15 mouse cellular contexts compared by ENCODE assay signal in the genomic region with DNA sequence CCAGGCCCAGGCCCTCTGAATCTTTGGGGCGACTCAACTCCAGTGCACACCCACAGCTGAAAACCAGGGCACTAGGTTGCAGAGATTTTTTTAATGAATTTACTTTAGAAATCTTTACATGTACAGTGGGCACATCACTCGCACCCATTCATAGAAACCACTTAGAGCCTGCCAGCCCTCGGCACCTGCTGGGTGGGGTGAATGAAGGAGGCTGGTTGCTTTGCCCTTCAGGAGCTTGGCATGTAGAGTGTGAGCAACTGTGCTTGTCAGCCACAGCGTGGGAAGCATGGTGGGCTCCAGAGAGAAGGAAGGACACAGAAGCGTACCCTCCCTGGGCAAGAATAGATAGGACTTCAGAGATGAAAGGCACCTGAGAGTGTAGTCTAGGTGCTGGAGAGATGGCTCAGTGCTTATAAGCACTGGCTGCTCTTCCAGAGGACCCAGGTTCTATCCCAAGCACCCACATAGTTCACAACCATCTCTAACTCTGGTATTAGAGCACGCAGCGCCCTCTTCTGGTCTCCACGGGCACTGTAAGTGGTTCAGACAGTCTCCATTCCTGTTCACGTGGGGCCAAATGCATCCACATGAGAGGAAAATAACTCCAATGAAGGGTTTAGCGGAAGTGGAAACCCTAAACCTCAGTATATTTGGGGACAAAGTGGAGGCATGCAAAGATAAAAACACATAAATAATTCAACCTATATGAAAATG.
DNase-seq lines count a peak whose midpoint lies in the region; ATAC-seq and TF ChIP-seq lines count a peak whose summit lies in the region.
"Had no signal": no experiment of that assay in that cellular context is flagged by ENCODE, and none has a peak within 500 bp of the region (broad histone marks: within the 10 kb centered on the region; RNA-seq: fewer than 3 reads in every experiment).

No protein-coding gene starts in this region.

- ATAC-seq in liver, embryonic 12.5 days = no peak
- ATAC-seq in Patski = no peak
- ATAC-seq: hindbrain, embryonic 16.5 days had no signal

- no peak overlapping the region for H3K4me2 ChIP-seq in liver, embryonic 12.5 days
- no peak overlapping the region for H3K4me2 ChIP-seq in CH12.LX (ENCODE audit: insufficient read depth, low read depth, poor library complexity, severe bottlenecking)
- H3K4me2 ChIP-seq: forebrain, embryonic 12.5 days; liver, embryonic 13.5 days had no signal

- H3K9ac ChIP-seq in liver, adult 2 months (ENCODE audit: low read depth, low read length) = no peak overlapping the region
- H3K9ac ChIP-seq in liver, embryonic 12.5 days = no peak overlapping the region
- no peak overlapping the region for H3K9ac ChIP-seq in CH12.LX (ENCODE audit: insufficient read depth, low read depth)
- H3K9ac ChIP-seq: forebrain, embryonic 12.5 days; liver, embryonic 13.5 days had no signal

- no peak overlapping the region for H3K27ac ChIP-seq in liver, adult 2 months (replicated peaks; ENCODE audit: insufficient read depth, low read depth, low read length)
- no peak overlapping the region for H3K27ac ChIP-seq in liver, embryonic 12.5 days
- H3K27ac ChIP-seq in CH12.LX (ENCODE audit: insufficient read depth, low read depth) = no peak overlapping the region
- H3K27ac ChIP-seq: liver, embryonic 13.5 days had no signal

- TF ChIP-seq CTCF in liver, adult 2 months (IDR thresholded peaks at IDR 0.05; ENCODE audit: low read depth, low read length) = peak; percentile 40; the same call in 1 of the 2 replicates
- TF ChIP-seq CTCF in CH12.LX (conservative IDR thresholded peaks at IDR 0.05 in 1 of 2, IDR thresholded peaks at IDR 0.05 in 1 of 2; ENCODE audit: low read depth in 2 of 2, low read length in 2 of 2) (peak; percentile 14 to 29; a peak in 2 of 4 replicates), Patski (IDR thresholded peaks at IDR 0.05) (peak; percentile 61)

- TF ChIP-seq POLR2A in liver, adult 2 months (IDR thresholded peaks at IDR 0.05; ENCODE audit: extremely low read depth, insufficient read depth, low read length) = no peak
- no peak for TF ChIP-seq POLR2A in CH12.LX (IDR thresholded peaks at IDR 0.05; ENCODE audit: low read depth, low read length)

- in situ Hi-C loops in CH12.LX (cut with MboI; ENCODE audit: low pct_ligation_motif_present, low pct_unique_long_range_greater_than_20kb, low sequenced_read_pairs) (loop anchor here (10.0 kb wide), 1 partner anchor 116 kb away; the partner anchor contains the start of gene Mbnl2), Patski (cut with MboI; ENCODE audit: low pct_unique_long_range_greater_than_20kb) (no loop called here)

- DNase-seq in heart, adult 11 months = peak; percentile 92
- no peak for DNase-seq in heart, postnatal 14 days
- no peak for DNase-seq in liver, adult 2 months (ENCODE audit: extremely low read depth, low read depth, low spot score)
- DNase-seq in CH12.LX (ENCODE audit: extremely low read depth) (no peak), Patski (ENCODE audit: low read depth, low spot score) (no peak)
- DNase-seq in urinary bladder, postnatal 4 days (ENCODE audit: low spot score in 2 of 2) = no peak
- DNase-seq in frontal cortex, postnatal 14 days (ENCODE audit: low spot score in 2 of 2) = no peak
- DNase-seq: B cell, adult 2 months; cerebellum, adult 11 months; liver, embryonic 13.5 days; midbrain, embryonic 14.5 days; thymus, adult 18-20 months had no signal

- H3K9me3 ChIP-seq in liver, embryonic 12.5 days (replicated peaks) = 0 out of 2 replicates have a peak, but pooled peaks cover 5% of the 10 kb centered on the region
- H3K9me3 ChIP-seq in CH12.LX (replicated peaks; ENCODE audit: low read length) = peaks cover 15% of the 10 kb centered on the region
- H3K9me3 ChIP-seq: forebrain, embryonic 12.5 days; liver, embryonic 13.5 days had no signal

- dilution Hi-C loops in CH12.LX (cut with MboI; ENCODE audit: extremely low pct_ligation_motif_present, extremely low pct_unique_long_range_greater_than_20kb, low sequenced_read_pairs) = no loop called here

- H3K4me1 ChIP-seq in liver, adult 2 months (ENCODE audit: control insufficient read depth, insufficient read depth, low read length) = peaks cover 6% of the 10 kb centered on the region
- H3K4me1 ChIP-seq in liver, embryonic 12.5 days = peaks cover 11% of the 10 kb centered on the region
- H3K4me1 ChIP-seq in CH12.LX (ENCODE audit: control insufficient read depth in 1 of 2, insufficient read depth in 2 of 2) = peaks cover 0 to 6% of the 10 kb centered on the region in 2 experiments; a peak in 1 of 4 replicates

- POLR2A ChIA-PET in Patski (lab: Charles Lee) = no interaction called here

- H3K27me3 ChIP-seq in liver, adult 2 months (ENCODE audit: control insufficient read depth, insufficient read depth, low read length) = no peaks in the 10 kb centered on the region
- no peaks in the 10 kb centered on the region for H3K27me3 ChIP-seq in liver, embryonic 12.5 days (replicated peaks)
- H3K27me3 ChIP-seq in CH12.LX (replicated peaks) (no peaks in the 10 kb centered on the region), Patski (no peaks in the 10 kb centered on the region)
- H3K27me3 ChIP-seq: forebrain, embryonic 12.5 days; liver, embryonic 13.5 days had no signal

- no peak overlapping the region for H3K4me3 ChIP-seq in liver, adult 2 months (ENCODE audit: insufficient read depth, low read depth, low read length)
- no peak overlapping the region for H3K4me3 ChIP-seq in liver, embryonic 12.5 days
- no peak overlapping the region for H3K4me3 ChIP-seq in CH12.LX (replicated peaks in 1 of 3; ENCODE audit: low read depth in 2 of 3, low read length in 2 of 3, poor library complexity in 1 of 3)
- H3K4me3 ChIP-seq: forebrain, embryonic 12.5 days; liver, embryonic 13.5 days had no signal

- peak; percentile 14 for TF ChIP-seq RAD21 in CH12.LX (IDR thresholded peaks at IDR 0.05; ENCODE audit: low read depth, low read length)

- WGBS in liver, adult 2 months = 95% methylated on average over 10 of the region's 10 CpGs
- WGBS in liver, embryonic 12.5 days (ENCODE audit: insufficient replicate concordance) = 84% methylated on average over 10 of the region's 10 CpGs

- TF ChIP-seq EP300 in CH12.LX (IDR thresholded peaks at IDR 0.05; ENCODE audit: low read length) = no peak

- peaks cover 15% of the 10 kb centered on the region for H3K36me3 ChIP-seq in liver, adult 2 months (ENCODE audit: control insufficient read depth, insufficient read depth, low read length)
- peaks cover 24% of the 10 kb centered on the region for H3K36me3 ChIP-seq in liver, embryonic 12.5 days
- H3K36me3 ChIP-seq in CH12.LX (replicated peaks in 1 of 2; ENCODE audit: control insufficient read depth in 1 of 2, insufficient read depth in 1 of 2, low read length in 1 of 2) = peaks cover 28 to 68% of the 10 kb centered on the region in 2 experiments

- intact Hi-C loops in heart, postnatal 14 days (cut with DNase I) = no loop called here

- H3K79me2 ChIP-seq in liver, adult 2 months (ENCODE audit: control insufficient read depth, insufficient read depth, low read length) = no peaks in the 10 kb centered on the region
- no peaks in the 10 kb centered on the region for H3K79me2 ChIP-seq in CH12.LX (replicated peaks; ENCODE audit: control insufficient read depth, extremely low read depth, insufficient read depth, poor library complexity, severe bottlenecking)

- CTCF ChIA-PET in Patski (lab: Charles Lee) = interaction anchor here (1.2 kb wide), 1 partner anchor 11 kb away, joined by 3 read pairs; no protein-coding TSS in a partner anchor

TF ChIP-seq in CH12.LX, 34 proteins besides CTCF, POLR2A, EP300 and RAD21:
- TF ChIP-seq HCFC1 (IDR thresholded peaks at IDR 0.05; ENCODE audit: low read depth, low read length) (no peak), SMC3 (IDR thresholded peaks at IDR 0.05; ENCODE audit: low read depth, low read length) (peak; percentile 12), NRF1 (IDR thresholded peaks at IDR 0.05; ENCODE audit: low read depth, low read length) (no peak), E2F4 (IDR thresholded peaks at IDR 0.05; ENCODE audit: insufficient replicate concordance, low read depth, low read length) (no peak)
